Mouse (Mus musculus): Measurements from ENCODE around the gene Gabrb3. TPM values are rescaled to one million over a fixed set of nuclear protein-coding genes. Genes with fewer than 3 reads are reported as not detected.

Gene Gabrb3
- 0.17 TPM in 1 of 2 replicates, not detected in the other for polyA plus RNA-seq (2015; fragmentation: Nextera tagmentation; extraction: Ambion mirVana)

GRCm38 (mm10) chr7:57419392-57419791 lies at the start of gene Gabrb3:
Gene Gabrb3 (plus strand): TSS chr7:57419692.

GRCm38 (mm10) chr7:57386517-57387340 lies 32.8 kb upstream of the Gabrb3 start, which contains the start of gene Gabrg3:
Gene Gabrg3 (minus strand): TSS chr7:57387188.

GRCm38 (mm10) chr7:57509681-57510141 lies 90.2 kb downstream of the Gabrb3 start, which contains the start of gene Gabra5:
Gene Gabra5 (minus strand): TSS chr7:57510059.

Other genes with a start within 250 kb of the Gabrb3 start
- not detected in 2 replicates for gene Gabrg3, start 32.5 kb upstream of the Gabrb3 start, polyA plus RNA-seq (2015; fragmentation: Nextera tagmentation; extraction: Ambion mirVana)
- gene Gabra5, start 90.4 kb downstream of the Gabrb3 start, polyA plus RNA-seq (2015; fragmentation: Nextera tagmentation; extraction: Ambion mirVana) = not detected in 2 replicates

All from spleen, postnatal 0 days (tissue).